Mouse (Mus musculus) T-cell, adult 2 months (primary cell): ENCODE measurements around the gene BC117090.
"Not testable (repeated sequence)": the region's sequence is repeated elsewhere in the genome, so short reads cannot be mapped to it uniquely, and the experiment has no call there.

Source experiments
- DNase-seq: peaks from one replicate; pipeline ENCODE4 v3.0.0; 2022; ENCODE audit warnings: low spot score

Gene BC117090

GRCm38 (mm10) chr16:36334232-36334631, at the start of gene BC117090:
TSS of gene BC117090 (minus strand) at chr16:36334332.
- no peak for DNase-seq

GRCm38 (mm10) chr16:36367648-36368047, 33.5 kb upstream of the BC117090 start, which contains the start of gene BC100530:
TSS of gene BC100530 (minus strand) at chr16:36367748.
- not testable (repeated sequence) for DNase-seq

GRCm38 (mm10) chr16:36337171-36337570, 3.0 kb upstream of the BC117090 start:
- no peak for DNase-seq

GRCm38 (mm10) chr16:36319286-36319685, 14.8 kb downstream of the BC117090 start:
- DNase-seq, result no peak

GRCm38 (mm10) chr16:36316111-36316510, 18.0 kb downstream of the BC117090 start:
- DNase-seq, result not testable (repeated sequence)

GRCm38 (mm10) chr16:36307631-36308030, 26.5 kb downstream of the BC117090 start:
- no peak for DNase-seq

GRCm38 (mm10) chr16:36289140-36289539, 45.0 kb downstream of the BC117090 start:
- no peak for DNase-seq

GRCm38 (mm10) chr16:36276796-36277195, 57.3 kb downstream of the BC117090 start, which contains the start of gene Stfa1:
TSS of gene Stfa1 (plus strand) at chr16:36276951.
- DNase-seq, result not testable (repeated sequence)
